Mouse (Mus musculus) ovary, postnatal 14 days (tissue): Measurements from ENCODE around the gene Snx27.

Experiments
- DNase-seq: peaks from one replicate; pipeline ENCODE4 v3.0.0; 2022; ENCODE audit warnings: low spot score

The Snx27 gene

DNA sequence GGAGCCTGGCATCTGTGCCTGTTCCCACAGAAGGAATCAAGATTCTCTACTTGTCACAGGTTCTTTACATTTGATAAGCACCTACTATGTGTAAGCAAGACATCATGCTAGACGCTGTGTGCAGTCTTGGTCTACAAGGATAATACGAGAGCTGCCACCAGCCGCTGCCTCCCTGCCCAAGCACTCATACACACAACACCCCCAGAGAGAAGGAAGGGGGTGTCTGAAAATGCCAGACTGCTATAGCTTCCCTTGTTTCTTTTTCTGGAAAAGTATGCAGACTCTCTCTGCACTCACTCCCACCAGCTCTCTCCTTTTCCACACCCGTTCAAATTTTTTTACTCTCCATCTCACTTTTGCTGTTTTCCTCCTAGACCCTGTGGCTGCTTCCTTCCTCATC, 105.1 kb downstream of the Snx27 start:
- DNase-seq, result no peak

- no peak for DNase-seq
Observed at GRCm38 (mm10) chr3:94476301-94477035, 106.0 kb downstream of the Snx27 start.

- no peak for DNase-seq
Observed at GRCm38 (mm10) chr3:94473567-94474232, 108.8 kb downstream of the Snx27 start.

DNA sequence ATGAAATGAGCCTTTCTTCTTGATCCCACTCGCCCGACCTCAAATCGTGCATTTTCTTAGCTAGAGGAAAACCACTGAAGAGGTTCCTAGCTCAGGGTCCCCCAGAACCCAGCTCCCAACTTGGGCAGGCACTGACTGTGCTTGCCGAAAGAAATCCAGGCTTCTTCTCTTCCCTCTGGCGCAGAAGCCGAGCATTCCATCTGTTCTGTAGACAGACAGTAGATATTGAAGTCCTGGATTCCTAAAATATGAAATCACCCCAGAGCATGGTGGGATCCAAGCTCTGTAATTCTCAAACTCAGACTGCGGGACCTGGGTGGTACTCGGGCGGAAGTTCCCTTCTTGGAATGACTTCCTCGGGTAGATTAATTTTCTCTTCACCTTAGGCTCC, 109.4 kb downstream of the Snx27 start:
- DNase-seq, result no peak

DNA sequence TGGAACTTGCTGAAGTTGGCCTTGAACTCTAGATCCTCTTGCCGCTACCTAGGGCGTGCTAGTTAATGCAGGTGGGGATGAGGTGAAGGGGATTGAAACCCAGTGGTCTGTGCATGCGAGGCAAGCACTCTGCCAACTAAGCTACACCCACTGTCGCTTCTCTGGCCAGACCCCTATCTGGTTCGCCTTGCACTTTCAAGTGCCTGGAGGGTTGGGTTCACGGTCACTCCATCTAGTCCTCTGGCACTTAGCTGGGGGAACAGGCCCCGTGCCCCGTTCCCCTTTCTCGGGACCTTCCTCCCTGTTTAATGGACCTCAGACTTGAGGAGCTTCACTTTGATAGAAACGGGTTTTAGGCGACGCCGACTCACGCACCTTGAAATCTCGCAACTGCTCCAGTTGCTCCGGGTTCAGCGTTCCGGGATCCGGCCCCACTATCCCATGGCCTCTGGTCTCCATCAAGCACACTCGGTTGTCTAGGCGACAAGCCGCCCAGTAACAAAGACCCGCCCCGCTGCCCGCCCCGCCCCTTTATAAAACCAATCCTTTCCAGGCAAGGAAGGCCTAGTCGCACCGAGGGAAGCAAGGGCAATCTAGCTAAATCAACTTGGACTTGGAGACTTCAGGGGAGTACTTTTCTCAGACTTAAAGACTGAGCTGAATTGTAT, 109.9 kb downstream of the Snx27 start:
- no peak for DNase-seq

DNA sequence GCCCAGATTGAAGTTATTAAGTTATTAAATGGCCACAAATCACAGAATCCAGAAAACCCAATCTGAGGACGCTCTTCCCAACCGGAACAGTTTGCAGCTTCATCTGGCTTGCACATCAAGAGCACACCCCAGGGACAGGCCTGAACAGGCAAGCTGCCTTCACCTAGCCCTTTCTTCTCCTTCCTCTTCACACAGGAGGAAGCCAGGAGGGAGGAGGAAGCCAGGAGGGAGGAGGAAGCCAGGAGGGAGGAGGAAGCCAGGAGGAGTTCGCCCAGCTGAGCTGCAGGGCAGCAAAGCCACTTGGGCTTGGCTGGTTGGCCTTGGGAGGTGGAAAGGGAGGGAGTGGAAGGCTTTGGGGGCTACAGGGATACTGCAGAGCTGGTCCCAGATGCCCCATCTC, 113.6 kb downstream of the Snx27 start:
- no peak for DNase-seq

GRCm38 (mm10) chr3:94465632-94466430, 116.7 kb downstream of the Snx27 start:
- DNase-seq, result no peak

DNA sequence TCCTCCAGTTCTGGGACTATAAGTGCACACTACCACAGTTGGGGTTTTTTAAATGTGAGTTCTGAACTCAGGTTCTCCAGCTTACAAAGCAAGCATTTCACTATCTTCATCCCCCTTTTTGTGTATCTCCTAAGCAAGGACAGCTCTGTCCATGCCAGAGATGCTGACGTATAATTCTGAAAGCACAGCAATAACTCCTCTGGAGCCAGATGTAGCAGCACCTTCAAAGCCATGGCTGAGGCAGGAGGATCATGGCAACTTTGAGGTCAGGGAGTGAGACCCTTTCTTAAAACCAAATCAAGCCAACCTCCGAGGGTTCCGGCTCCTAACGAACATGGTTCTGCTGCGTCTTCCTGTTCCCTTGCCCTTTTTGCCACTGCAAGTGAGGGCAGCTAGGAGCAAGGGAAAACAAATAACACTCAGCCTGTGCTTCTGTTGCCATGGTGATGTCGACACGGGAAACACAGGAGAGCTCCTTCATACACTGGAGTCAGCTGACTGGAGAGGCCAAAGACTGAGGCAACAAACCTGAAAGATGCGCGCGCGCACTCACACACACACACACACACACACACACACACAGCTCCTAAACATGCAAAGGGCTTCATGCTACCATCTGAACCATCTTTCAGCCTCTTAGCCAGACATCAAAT, 118.5 kb downstream of the Snx27 start:
- DNase-seq, result no peak

DNA sequence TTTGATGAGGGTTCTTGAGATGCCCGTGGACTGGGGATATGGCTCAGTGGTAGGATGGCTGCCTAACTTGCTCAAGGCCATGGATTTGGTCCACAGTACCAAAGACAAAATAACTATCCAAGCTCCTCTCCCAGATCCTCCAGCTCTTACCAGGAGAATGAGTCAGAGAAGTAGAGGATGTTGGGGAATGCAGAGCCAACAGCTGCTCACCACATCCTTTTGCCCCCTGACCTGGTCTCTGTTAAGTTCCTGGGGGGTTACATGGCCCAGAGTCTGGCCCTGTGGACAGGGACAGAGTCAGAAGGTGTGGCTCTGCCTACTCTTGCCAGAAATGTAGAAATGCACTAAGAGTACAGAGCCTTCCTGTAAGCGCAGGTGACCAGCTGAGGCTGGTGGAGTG, 122.7 kb downstream of the Snx27 start:
- no peak for DNase-seq

DNA sequence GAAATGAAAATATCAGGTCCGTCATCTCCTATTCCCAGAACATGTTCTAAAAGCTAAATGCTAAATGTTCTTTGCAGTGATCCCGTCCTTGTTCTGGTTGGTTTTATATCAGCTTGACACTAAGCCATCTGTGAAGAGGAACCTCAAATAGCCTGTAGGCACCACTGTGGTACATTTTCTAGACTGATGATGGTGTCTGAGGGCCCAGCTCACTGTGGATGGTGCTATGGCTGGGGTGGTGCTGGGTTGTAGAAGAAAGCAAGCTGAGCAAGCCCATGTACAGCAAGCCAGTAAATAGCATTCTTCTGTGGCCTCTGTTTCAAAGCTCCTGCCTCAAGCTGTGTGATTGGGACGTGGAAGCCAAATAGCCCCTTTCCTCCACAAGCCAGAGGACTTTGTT, 125.5 kb downstream of the Snx27 start:
- DNase-seq, result no peak

- peak; percentile 71 for DNase-seq
Observed at GRCm38 (mm10) chr3:94456529-94457000, 126.0 kb downstream of the Snx27 start.

DNA sequence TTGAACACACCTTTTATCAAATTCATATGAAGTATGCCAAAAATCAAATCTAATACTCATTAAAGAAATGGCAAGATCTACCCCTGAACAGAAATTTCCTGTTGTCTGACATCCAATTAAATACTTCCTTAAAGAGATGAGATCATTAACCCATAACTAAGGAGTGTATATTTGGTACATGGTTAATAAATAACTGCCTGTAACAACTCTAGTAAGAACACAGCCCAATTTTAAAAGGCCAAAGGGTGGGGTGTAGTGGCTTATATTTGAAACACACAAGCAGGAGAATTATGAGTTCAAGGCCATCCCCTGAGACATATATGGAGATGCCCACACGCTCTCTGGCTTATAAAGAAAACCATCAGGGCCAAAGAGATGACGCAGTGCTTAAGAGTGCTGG, 133.1 kb downstream of the Snx27 start:
- no peak for DNase-seq
